Mouse (Mus musculus) intestine, embryonic 15.5 days (tissue): Measurements from ENCODE around the gene Sdc3. TPM values are rescaled to one million over a fixed set of nuclear protein-coding genes. Genes with fewer than 3 reads are reported as not detected.

Experiments used
- ATAC-seq: fragments of 200-750 bp; cut with Nextera tagmentation; 2 replicates; pipeline ENCODE4 v1.8.0; 2017; ENCODE audit warnings: moderate TSS enrichment, moderate library complexity
- H3K27ac ChIP-seq: fragments of 300-500 bp; sonication (generic); 2 replicates; pipeline ENCODE4 v1.5.1; 2015; ENCODE audit warnings: mild to moderate bottlenecking, inconsistent platforms
- H3K27me3 ChIP-seq: fragments of 300-500 bp; sonication (generic); replicated peaks from 2 replicates; pipeline ENCODE4 v1.6.1; 2015; ENCODE audit warnings: inconsistent platforms
- H3K36me3 ChIP-seq: fragments of 300-500 bp; sonication (generic); 2 replicates; pipeline ENCODE4 v1.6.1; 2015; ENCODE audit warnings: inconsistent platforms
- H3K4me1 ChIP-seq: fragments of 300-500 bp; sonication (generic); replicated peaks from 2 replicates; pipeline ENCODE4 v1.6.1; 2015; ENCODE audit warnings: inconsistent platforms
- H3K4me2 ChIP-seq: fragments of 300-500 bp; sonication (generic); replicated peaks from 2 replicates; pipeline ENCODE4 v1.6.1; 2015; ENCODE audit warnings: mild to moderate bottlenecking, inconsistent platforms
- H3K4me3 ChIP-seq: fragments of 300-500 bp; sonication (generic); replicated peaks from 2 replicates; pipeline ENCODE4 v1.5.1; 2015; ENCODE audit warnings: inconsistent platforms
- H3K9ac ChIP-seq: fragments of 300-500 bp; sonication (generic); 2 replicates; pipeline ENCODE4 v1.6.1; 2015; ENCODE audit warnings: inconsistent platforms
- H3K9me3 ChIP-seq: fragments of 300-500 bp; sonication (generic); 2 replicates; pipeline ENCODE4 v1.6.1; 2016; ENCODE audit warnings: inconsistent platforms
- WGBS: fragments of 180-500 bp; shearing (Covaris S2); methylation state at CpG from one replicate; pipeline ENCODE4 v1.1.7; 2015; 5-methylcytosine and 5-hydroxymethylcytosine counted together
- polyA plus RNA-seq: library from polyadenylated mRNA; unstranded; fragments of >200 nt; fragmentation: Nextera tagmentation; extraction: Ambion mirVana; gene quantifications from 2 replicates; pipeline ENCODE4 v1.2.1, GENCODE M21; 2015

The Sdc3 gene
- polyA plus RNA-seq, 1 experiment from 2014 or later, result 20.3 TPM

DNA sequence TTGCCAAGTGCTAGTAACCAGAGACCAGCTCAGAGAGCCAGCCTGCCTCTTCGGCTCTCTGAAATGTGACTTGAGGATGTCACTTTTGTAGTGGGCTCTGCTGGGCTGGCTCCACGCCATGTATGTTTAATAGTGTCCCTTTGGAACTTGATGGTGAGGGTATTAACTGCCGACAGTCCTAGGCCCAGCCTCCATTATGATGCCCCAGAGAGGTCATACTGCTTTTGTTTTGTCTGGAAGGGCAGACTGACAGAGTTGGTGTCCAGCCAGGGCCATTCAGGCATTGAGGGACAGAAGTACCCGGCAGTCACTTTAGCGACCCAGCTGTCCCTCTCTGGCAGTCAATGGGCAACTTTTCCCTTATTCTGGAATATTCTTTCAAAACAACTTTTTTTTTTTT lies 17.4 kb downstream of the Sdc3 start:
- Histone ChIP-seq H3K9me3 (no peaks in the 10 kb centered on the region), H3K4me3 (no peak overlapping the region), H3K4me2 (no peak overlapping the region), H3K4me1 (peaks cover 6% of the 10 kb centered on the region), H3K27me3 (no peaks in the 10 kb centered on the region), H3K27ac (no peak overlapping the region), H3K36me3 (no peaks in the 10 kb centered on the region), H3K9ac (no peak overlapping the region)
- ATAC-seq, result no peak
- 71% methylated on average over 5 of the region's 5 CpGs for WGBS

GRCm38 (mm10) chr4:130810845-130811244 lies 18.5 kb downstream of the Sdc3 start:
- no peak overlapping the region for H3K27ac ChIP-seq
- ATAC-seq, result no peak
- H3K9ac ChIP-seq, result no peak overlapping the region
- H3K4me3 ChIP-seq, result no peak overlapping the region
- 70% methylated on average over 3 of the region's 3 CpGs for WGBS
- H3K36me3 ChIP-seq, result no peaks in the 10 kb centered on the region
- H3K27me3 ChIP-seq, result no peaks in the 10 kb centered on the region
- H3K9me3 ChIP-seq, result no peaks in the 10 kb centered on the region
- no peaks in the 10 kb centered on the region for H3K4me1 ChIP-seq
- H3K4me2 ChIP-seq, result no peak overlapping the region

DNA sequence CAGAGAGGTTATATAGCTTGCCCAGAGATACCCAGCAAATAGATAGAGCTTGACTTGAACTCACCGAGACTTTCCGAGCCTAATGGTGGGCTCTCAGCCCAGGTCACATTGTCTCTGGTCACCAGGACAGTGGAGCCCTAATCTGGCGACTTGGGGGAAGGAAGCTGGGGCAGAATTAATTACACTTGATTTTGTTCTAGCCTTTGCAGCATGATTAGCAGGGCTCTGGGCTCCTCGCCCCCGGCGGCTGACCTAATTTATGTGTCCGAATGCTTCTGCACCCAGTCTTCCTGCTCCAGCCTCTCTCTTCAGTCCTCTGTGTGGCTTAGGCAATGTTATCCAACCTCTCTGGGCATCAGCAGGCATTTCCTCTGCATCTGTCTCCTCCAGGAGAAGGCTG lies 19.0 kb downstream of the Sdc3 start:
- Histone ChIP-seq H3K4me2 (no peak overlapping the region), H3K27me3 (no peaks in the 10 kb centered on the region), H3K36me3 (no peaks in the 10 kb centered on the region), H3K9ac (no peak overlapping the region), H3K4me3 (no peak overlapping the region), H3K9me3 (no peaks in the 10 kb centered on the region), H3K4me1 (no peaks in the 10 kb centered on the region), H3K27ac (no peak overlapping the region)
- WGBS, result 71% methylated on average over 7 of the region's 7 CpGs
- ATAC-seq, result no peak

- Histone ChIP-seq H3K36me3 (no peaks in the 10 kb centered on the region), H3K9ac (no peak overlapping the region), H3K4me1 (no peaks in the 10 kb centered on the region), H3K27ac (no peak overlapping the region), H3K4me2 (no peak overlapping the region), H3K4me3 (no peak overlapping the region), H3K27me3 (no peaks in the 10 kb centered on the region), H3K9me3 (no peaks in the 10 kb centered on the region)
- WGBS, result 66% methylated on average over 2 of the region's 2 CpGs
- ATAC-seq, result no peak
Observed at GRCm38 (mm10) chr4:130813958-130814357, 21.6 kb downstream of the Sdc3 start.

DNA sequence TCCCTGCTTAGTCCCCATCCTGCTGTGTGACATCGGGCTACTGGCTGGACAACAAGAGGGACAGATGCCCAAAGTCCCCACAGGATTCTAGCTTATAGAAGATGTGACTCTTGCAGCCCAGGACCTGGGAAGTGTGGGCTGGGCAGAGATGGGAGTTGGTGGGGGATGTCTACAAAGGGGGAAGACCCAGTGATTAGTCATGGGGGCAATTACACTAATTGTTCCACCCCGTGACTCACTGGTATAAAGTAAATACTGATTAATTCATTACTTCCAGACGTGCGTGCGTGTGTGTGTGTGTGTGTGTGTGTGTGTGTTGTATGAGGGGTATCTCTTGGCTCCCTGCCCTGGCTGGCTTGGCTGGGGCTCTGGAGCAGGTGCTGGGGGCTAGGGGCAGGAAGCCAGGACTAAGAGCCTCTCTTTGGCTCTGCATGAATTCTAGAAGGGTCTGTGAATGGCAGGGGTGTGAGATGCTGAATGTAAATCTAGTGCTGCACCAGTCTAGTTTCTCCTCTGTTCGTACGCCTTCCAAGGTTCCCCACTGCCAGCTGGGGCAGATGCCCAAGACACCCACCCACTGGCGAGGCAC lies 22.5 kb downstream of the Sdc3 start:
- H3K27me3 ChIP-seq, result no peaks in the 10 kb centered on the region
- WGBS, result 67% methylated on average over 8 of the region's 8 CpGs
- no peak overlapping the region for H3K27ac ChIP-seq
- no peak overlapping the region for H3K4me3 ChIP-seq
- no peak overlapping the region for H3K9ac ChIP-seq
- no peaks in the 10 kb centered on the region for H3K4me1 ChIP-seq
- no peak overlapping the region for H3K4me2 ChIP-seq
- peak; percentile 43; the same call in 1 of the 2 replicates for ATAC-seq
- no peaks in the 10 kb centered on the region for H3K36me3 ChIP-seq
- H3K9me3 ChIP-seq, result no peaks in the 10 kb centered on the region

DNA sequence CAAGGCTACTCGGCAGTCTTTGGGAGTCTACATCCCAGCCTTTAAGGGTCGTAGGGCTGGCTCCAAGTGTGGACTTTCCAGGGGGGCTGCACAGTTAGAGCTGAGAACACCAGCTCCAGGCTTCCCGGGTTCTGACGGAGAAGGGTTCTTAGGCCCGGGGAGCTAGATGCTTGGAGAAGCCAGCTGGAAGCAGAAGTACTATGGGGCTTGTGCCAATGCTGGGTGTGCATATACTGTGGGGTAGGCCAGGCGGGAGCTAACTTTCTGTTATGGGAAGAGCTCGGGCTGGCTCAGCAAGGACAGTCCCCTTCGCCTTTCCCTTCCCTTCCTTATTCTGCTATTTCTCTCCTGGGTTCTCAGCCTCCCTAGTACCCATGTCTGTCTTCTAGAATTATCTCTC lies 23.5 kb downstream of the Sdc3 start:
- 79% methylated on average over 8 of the region's 8 CpGs for WGBS

DNA sequence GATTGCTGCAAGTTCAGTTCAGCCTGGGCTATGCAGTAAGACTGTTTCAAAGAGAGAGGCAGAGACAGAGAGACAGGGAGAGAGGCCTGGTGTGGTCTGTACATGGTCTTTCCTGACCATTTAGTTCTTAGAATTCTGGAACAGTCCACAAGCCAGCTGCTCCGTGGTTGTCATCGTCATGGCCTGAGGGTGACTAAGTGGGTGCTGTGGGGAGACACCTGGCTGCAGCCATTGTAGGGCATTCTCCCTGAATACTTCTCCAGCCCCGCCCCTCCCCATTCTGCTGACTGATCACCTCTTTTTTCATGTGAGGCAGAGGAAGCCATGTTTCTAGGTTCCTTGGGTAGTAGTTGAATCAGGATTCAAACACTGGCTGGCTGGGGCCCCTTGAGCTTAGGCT lies 27.5 kb downstream of the Sdc3 start:
- H3K27ac ChIP-seq, result no peak overlapping the region
- 89% methylated on average over 3 of the region's 3 CpGs for WGBS

More for the DNA sequence above, 23.5 kb downstream of the Sdc3 start:
- 0 out of 2 replicates have a peak, but pooled peaks cover 2% of the 10 kb centered on the region for H3K4me1 ChIP-seq
- ATAC-seq, result no peak
- H3K9me3 ChIP-seq, result no peaks in the 10 kb centered on the region
- no peak overlapping the region for H3K9ac ChIP-seq
- no peaks in the 10 kb centered on the region for H3K36me3 ChIP-seq
- no peak overlapping the region for H3K4me3 ChIP-seq
- H3K4me2 ChIP-seq, result no peak overlapping the region
- no peak overlapping the region for H3K27ac ChIP-seq
- no peaks in the 10 kb centered on the region for H3K27me3 ChIP-seq

GRCm38 (mm10) chr4:130820594-130821255 lies 28.4 kb downstream of the Sdc3 start:
- no peaks in the 10 kb centered on the region for H3K27me3 ChIP-seq
- H3K9ac ChIP-seq, result no peak overlapping the region
- no peak overlapping the region for H3K27ac ChIP-seq
- 77% methylated on average over 7 of the region's 7 CpGs for WGBS
- no peak for ATAC-seq
- no peaks in the 10 kb centered on the region for H3K9me3 ChIP-seq
- H3K4me1 ChIP-seq, result 0 out of 2 replicates have a peak, but pooled peaks cover 2% of the 10 kb centered on the region
- no peak overlapping the region for H3K4me3 ChIP-seq
- H3K4me2 ChIP-seq, result no peak overlapping the region
- H3K36me3 ChIP-seq, result no peaks in the 10 kb centered on the region

More for the DNA sequence above, 27.5 kb downstream of the Sdc3 start:
- ATAC-seq, result no peak
- Histone ChIP-seq H3K36me3 (no peaks in the 10 kb centered on the region), H3K9ac (no peak overlapping the region), H3K9me3 (no peaks in the 10 kb centered on the region), H3K4me2 (no peak overlapping the region), H3K4me3 (no peak overlapping the region), H3K4me1 (0 out of 2 replicates have a peak, but pooled peaks cover 2% of the 10 kb centered on the region), H3K27me3 (no peaks in the 10 kb centered on the region)

DNA sequence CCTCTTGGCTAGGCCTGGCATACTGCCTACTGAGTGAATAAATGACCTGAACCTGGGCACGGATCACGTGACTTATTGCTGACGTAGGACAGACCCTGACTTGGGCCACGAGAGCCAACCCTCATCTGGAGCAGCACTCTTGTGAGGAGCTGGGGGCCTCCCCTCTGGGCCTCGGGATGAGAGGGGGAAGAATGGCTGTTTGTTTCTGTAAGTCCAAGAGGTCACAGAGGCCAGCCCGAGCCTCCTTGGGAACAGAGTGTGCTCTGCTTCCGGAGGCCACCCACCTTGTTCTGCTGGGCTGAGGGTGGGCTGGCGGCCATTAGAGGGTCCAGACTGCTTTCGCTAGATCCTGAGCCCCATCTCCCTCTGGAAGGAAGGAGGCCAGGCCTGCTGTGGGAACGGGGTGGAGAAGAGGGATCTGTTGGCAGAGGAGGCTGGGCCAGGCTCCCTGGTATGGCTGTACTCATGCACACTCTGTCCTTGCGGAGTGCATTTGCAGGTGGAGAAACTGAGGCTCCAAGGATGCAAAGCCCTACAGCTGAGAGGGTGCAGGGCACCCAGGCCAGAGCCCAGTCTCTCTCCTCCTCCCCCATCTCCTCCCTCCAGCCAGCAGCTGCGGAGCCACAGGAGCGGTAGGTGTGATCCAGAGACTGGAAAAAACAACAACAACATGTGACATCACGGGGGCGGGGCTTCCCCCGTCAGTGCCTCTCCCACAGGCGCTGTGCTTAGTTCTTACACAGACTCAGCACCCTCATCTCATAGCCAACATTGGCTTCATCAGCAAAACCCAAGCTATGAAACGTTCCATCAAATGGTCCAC lies 36.7 kb downstream of the Sdc3 start:
- H3K9ac ChIP-seq, result peak overlapping the region; percentile 20
- H3K27ac ChIP-seq, result peak overlapping the region; percentile 73
- 12% methylated on average over 18 of the region's 18 CpGs for WGBS
- peaks cover 11% of the 10 kb centered on the region for H3K4me1 ChIP-seq
- peak; percentile 78 for ATAC-seq
- no peak overlapping the region for H3K4me3 ChIP-seq
- no peaks in the 10 kb centered on the region for H3K9me3 ChIP-seq
- peak overlapping the region; percentile 28 for H3K4me2 ChIP-seq
- no peaks in the 10 kb centered on the region for H3K27me3 ChIP-seq
- H3K36me3 ChIP-seq, result no peaks in the 10 kb centered on the region

GRCm38 (mm10) chr4:130834122-130834521 lies 41.8 kb downstream of the Sdc3 start:
- H3K4me2 ChIP-seq, result no peak overlapping the region
- no peaks in the 10 kb centered on the region for H3K9me3 ChIP-seq
- H3K27ac ChIP-seq, result no peak overlapping the region
- no peaks in the 10 kb centered on the region for H3K27me3 ChIP-seq
- ATAC-seq, result no peak
- H3K4me3 ChIP-seq, result no peak overlapping the region
- peaks cover 34% of the 10 kb centered on the region for H3K4me1 ChIP-seq
- WGBS, result 30% methylated on average over 1 of the region's 1 CpGs
- H3K36me3 ChIP-seq, result no peaks in the 10 kb centered on the region
- no peak overlapping the region for H3K9ac ChIP-seq

GRCm38 (mm10) chr4:130835550-130835949 lies 43.2 kb downstream of the Sdc3 start:
- H3K4me1 ChIP-seq, result peaks cover 31% of the 10 kb centered on the region
- no peak overlapping the region for H3K9ac ChIP-seq
- H3K9me3 ChIP-seq, result no peaks in the 10 kb centered on the region
- no peak overlapping the region for H3K4me2 ChIP-seq
- 88% methylated on average over 4 of the region's 4 CpGs for WGBS
- no peaks in the 10 kb centered on the region for H3K27me3 ChIP-seq
- no peak overlapping the region for H3K4me3 ChIP-seq
- no peak overlapping the region for H3K27ac ChIP-seq
- no peaks in the 10 kb centered on the region for H3K36me3 ChIP-seq
- ATAC-seq, result no peak

DNA sequence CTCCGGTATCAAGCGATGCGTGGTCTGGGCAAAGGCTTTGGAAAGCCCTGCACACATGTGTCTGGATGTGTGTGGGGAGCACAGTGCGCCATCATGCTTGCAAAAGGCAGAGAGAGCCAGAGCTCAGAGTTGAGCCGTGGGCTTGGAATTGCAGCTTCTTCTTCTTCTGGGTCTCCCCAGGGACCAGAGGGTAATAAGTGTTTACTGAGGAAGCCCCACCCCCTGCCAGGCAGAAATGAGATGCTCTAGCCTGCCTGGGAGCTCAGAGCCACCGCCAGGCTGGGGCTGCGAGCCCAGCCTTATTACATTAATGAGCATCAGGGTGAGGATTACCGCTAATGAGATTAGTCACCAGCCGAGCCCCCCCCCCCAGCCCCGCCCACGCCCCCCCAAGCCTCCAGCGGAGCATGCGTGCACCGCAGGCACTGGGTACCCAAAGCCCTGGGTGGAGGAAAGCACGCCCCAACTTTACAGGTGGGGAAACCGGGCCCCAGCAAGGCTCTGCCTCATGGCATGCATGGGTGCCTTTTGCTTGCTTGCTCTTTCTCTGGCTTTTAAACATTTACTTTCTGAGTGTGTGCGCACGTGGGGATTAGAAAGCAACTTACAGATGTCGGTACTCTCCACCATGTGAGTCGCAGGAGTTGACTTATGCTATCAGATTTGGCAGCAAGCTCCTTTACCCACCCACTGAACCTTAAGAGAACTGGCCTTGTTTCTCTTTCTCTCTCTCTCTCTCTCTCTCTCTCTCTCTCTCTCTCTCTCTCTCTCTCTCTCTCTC lies 44.1 kb downstream of the Sdc3 start:
- no peaks in the 10 kb centered on the region for H3K9me3 ChIP-seq
- peak overlapping the region; percentile 44; the same call in 1 of the 2 replicates for H3K27ac ChIP-seq
- H3K4me1 ChIP-seq, result peaks cover 39% of the 10 kb centered on the region
- no peak overlapping the region for H3K4me3 ChIP-seq
- no peaks in the 10 kb centered on the region for H3K36me3 ChIP-seq
- peak; percentile 42 for ATAC-seq
- H3K9ac ChIP-seq, result no peak overlapping the region
- no peaks in the 10 kb centered on the region for H3K27me3 ChIP-seq
- H3K4me2 ChIP-seq, result peak overlapping the region; percentile 45
- 9% methylated on average over 20 of the region's 20 CpGs for WGBS
